Mouse (Mus musculus) hematopoietic stem cell, adult 5-6 weeks (primary cell): Measurements from ENCODE around the gene Map3k1. TPM values are rescaled to one million over a fixed set of nuclear protein-coding genes. Genes with fewer than 3 reads are reported as not detected.
"Not testable (repeated sequence)": the region's sequence is repeated elsewhere in the genome, so short reads cannot be mapped to it uniquely, and the experiment has no call there.

Experiments
- ATAC-seq, 2 experiments: fragments of 125-278 bp in 1 of 2; replicated peaks in 1 of 2; 2 replicates each; pipeline ENCODE4 v1.8.0; 2016 to 2017; ENCODE audit warnings: inconsistent platforms in 2 of 2, mild to moderate bottlenecking in 2 of 2, moderate number of reproducible peaks in 2 of 2, low read depth in 1 of 2, moderate TSS enrichment in 1 of 2; ENCODE audit not compliant: low FRiP score in 2 of 2, poor library complexity in 2 of 2, severe bottlenecking in 2 of 2, insufficient read depth in 1 of 2, low TSS enrichment in 1 of 2
- total RNA-seq: library from RNA; stranded (forward); fragments of 172-1452, 232-1000 nt; gene quantifications from 2 replicates; pipeline ENCODE4 v1.2.3, GENCODE M21; 2017

The Map3k1 gene
- total RNA-seq, 1 experiment from 2014 or later = 65.6 TPM

DNA sequence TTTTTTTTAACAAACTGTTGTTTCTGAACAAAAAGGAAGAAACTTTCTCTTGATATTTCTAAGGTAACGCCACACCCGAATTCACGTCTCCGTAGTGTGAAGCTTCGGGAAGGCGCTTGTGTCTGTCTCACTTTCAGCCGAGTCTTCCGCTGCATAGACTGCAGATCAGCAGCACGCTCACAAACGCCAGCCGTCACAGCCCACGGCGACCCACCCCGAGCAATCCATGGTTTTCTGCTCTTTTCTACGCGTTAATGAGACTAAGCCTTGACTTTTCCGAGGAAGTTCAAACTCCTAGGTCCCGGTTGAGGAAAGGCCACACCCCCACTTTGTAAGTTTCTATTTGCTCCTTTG, 84.0 kb downstream of the Map3k1 start:
- peak in 1 of 2 experiments; percentile 20; a peak in 3 of 4 replicates for ATAC-seq

DNA sequence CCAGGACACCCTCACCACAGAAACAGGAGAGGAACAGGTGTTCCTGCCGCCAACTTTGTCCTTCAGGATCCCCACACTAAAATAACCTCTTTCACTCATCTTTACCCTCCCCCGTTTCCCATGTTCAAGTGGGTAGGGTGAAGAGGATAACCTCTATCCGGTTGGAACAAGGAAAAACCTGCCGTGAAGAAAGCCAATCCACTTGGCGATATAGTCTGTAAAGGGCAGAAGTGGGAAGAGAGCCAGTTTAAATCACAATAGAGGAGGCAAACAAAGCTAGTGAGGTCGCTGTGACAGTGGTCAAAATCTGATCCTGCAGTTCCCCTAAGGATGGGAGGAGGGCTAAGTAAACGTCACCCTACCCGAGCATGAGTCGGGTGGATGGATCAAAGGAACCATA, 89.1 kb downstream of the Map3k1 start:
- ATAC-seq = no peak

GRCm38 (mm10) chr13:111710531-111710930, 98.3 kb downstream of the Map3k1 start:
- ATAC-seq = no peak

- ATAC-seq = not testable (repeated sequence)
Measured at GRCm38 (mm10) chr13:111703952-111704351, 104.8 kb downstream of the Map3k1 start.

DNA sequence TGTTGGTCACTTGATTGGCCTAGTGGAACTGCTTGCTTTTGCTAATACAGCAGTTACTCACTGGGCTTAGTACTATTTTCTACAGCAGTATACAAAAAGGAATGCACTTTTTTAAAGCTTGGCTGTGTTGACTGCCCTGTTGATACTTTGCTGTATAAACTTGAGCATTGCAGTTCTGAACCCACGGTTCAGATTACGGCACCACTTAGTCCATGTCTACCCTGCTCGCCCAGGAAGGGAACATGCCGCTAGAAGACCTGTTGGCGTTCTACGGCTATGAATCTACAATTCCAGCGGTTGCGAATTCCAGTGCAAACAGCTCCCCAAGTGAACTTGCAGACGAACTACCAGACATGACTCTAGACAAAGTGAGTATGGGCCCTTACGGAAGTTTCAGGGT, 105.4 kb downstream of the Map3k1 start:
- ATAC-seq = no peak

Other genes starting within 250 kb of the Map3k1 start
- not detected in 2 replicates for gene Gm10198, start 216.2 kb downstream of the Map3k1 start, total RNA-seq
- gene Mier3, start 128.0 kb downstream of the Map3k1 start, total RNA-seq = 65.0 and 80.4 TPM in 2 replicates